Mouse (Mus musculus): Measurements from ENCODE around the gene Slc7a3. TPM values are rescaled to one million over a fixed set of nuclear protein-coding genes. Genes with fewer than 3 reads are reported as not detected.

The Slc7a3 gene
- polyA plus RNA-seq, 1 experiment = 2.1 TPM

DNA sequence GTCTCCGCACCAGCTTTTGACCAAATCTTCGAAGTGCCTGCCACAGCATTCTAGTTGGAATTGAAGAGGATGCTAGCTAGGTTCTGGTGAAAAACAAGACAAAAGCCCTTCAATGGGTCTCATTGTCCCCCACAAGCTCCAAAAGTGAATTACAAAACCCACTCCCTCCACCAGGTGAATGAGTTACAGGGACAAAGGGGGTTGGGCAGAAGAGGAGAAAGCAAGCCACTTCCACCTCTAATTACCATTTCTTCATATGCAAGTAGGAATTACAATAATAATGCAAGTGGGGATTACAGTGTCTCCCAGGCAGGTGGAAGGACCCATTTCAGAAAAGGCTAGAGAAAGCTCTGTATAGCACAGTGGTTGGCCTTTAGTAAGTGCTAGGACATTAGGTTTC lies 1.6 kb downstream of the Slc7a3 start:
- Histone ChIP-seq H3K4me1 (ENCODE audit: control insufficient read depth, insufficient read depth, insufficient read length) (peaks cover 1% of the 10 kb centered on the region; the same call in 1 of the 2 replicates), H3K27me3 (ENCODE audit: control insufficient read depth, insufficient read depth, low read length) (peaks cover 1% of the 10 kb centered on the region; the same call in 1 of the 2 replicates), H3K27ac (ENCODE audit: insufficient read depth, low read length) (no peak overlapping the region), H3K4me3 (ENCODE audit: extremely low read depth, insufficient read depth, insufficient read length) (no peak overlapping the region), H3K36me3 (ENCODE audit: control insufficient read depth, insufficient read depth, low read length) (no peaks in the 10 kb centered on the region)
- WGBS = 79% methylated on average over 2 of the region's 2 CpGs
- DNase-seq (ENCODE audit: low read depth in 1 of 2, low spot score in 2 of 2) = no peak
- TF ChIP-seq CTCF (IDR thresholded peaks at IDR 0.05; ENCODE audit: extremely low read depth, insufficient read depth, insufficient read length, insufficient replicate concordance) = no peak
- TF ChIP-seq POLR2A (IDR thresholded peaks at IDR 0.05; ENCODE audit: low read depth, low read length) = no peak

DNA sequence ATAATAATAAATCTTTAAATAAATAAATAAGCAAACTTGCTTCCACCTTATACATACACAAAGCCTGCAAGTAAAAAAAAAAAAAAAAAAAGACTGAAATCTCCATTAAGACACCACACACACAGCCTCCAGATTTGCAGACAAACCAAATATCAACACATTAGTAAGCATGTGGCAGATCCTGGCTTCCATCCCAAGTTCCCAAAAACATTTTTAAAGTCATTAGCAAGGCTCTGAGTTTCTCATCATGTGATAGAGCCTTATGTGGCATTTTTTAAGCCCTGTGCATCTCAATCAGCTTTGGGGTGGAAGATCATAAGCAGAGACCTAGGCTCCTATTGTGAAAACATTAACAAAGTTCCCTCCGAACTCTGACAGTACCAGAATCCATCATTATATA lies 20.6 kb downstream of the Slc7a3 start:
- TF ChIP-seq CTCF (IDR thresholded peaks at IDR 0.05; ENCODE audit: extremely low read depth, insufficient read depth, insufficient read length, insufficient replicate concordance) (no peak), POLR2A (IDR thresholded peaks at IDR 0.05; ENCODE audit: low read depth, low read length) (no peak)
- Histone ChIP-seq H3K27me3 (ENCODE audit: control insufficient read depth, insufficient read depth, low read length) (no peaks in the 10 kb centered on the region), H3K4me3 (ENCODE audit: extremely low read depth, insufficient read depth, insufficient read length) (no peak overlapping the region), H3K4me1 (ENCODE audit: control insufficient read depth, insufficient read depth, insufficient read length) (no peaks in the 10 kb centered on the region), H3K36me3 (ENCODE audit: control insufficient read depth, insufficient read depth, low read length) (no peaks in the 10 kb centered on the region), H3K27ac (ENCODE audit: insufficient read depth, low read length) (no peak overlapping the region)
- DNase-seq (ENCODE audit: low read depth in 1 of 2, low spot score in 2 of 2) = no peak
- 69% methylated on average over 1 of the region's 1 CpGs for WGBS

DNA sequence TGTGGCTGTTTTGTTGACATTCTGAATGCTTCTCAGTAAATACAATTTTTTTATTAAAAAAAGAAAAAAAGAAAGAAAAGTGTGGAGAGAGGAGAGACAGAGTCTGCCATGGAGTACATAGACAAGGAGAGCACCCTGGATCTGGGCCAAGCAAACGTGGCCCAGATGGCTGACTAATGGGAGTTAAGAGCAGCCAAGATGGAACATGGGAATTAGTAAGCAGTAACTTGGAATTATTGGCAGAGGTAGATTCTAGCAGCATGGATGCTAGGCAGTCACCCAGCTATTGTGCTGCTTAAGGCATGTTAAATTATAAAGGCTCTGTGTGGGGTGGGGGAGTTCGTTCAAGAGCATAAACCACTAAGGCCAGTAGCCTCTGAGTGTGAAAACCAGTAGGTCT lies 22.3 kb downstream of the Slc7a3 start:
- no peak overlapping the region for H3K4me3 ChIP-seq (ENCODE audit: extremely low read depth, insufficient read depth, insufficient read length)
- no peak overlapping the region for H3K27ac ChIP-seq (ENCODE audit: insufficient read depth, low read length)
- WGBS = 78% methylated on average over 2 of the region's 2 CpGs
- no peaks in the 10 kb centered on the region for H3K27me3 ChIP-seq (ENCODE audit: control insufficient read depth, insufficient read depth, low read length)
- no peaks in the 10 kb centered on the region for H3K36me3 ChIP-seq (ENCODE audit: control insufficient read depth, insufficient read depth, low read length)
- DNase-seq (ENCODE audit: low read depth in 1 of 2, low spot score in 2 of 2) = no peak
- TF ChIP-seq POLR2A (IDR thresholded peaks at IDR 0.05; ENCODE audit: low read depth, low read length) = no peak
- TF ChIP-seq CTCF (IDR thresholded peaks at IDR 0.05; ENCODE audit: extremely low read depth, insufficient read depth, insufficient read length, insufficient replicate concordance) = no peak
- no peaks in the 10 kb centered on the region for H3K4me1 ChIP-seq (ENCODE audit: control insufficient read depth, insufficient read depth, insufficient read length)

- no peaks in the 10 kb centered on the region for H3K27me3 ChIP-seq (ENCODE audit: control insufficient read depth, insufficient read depth, low read length)
- 91% methylated on average over 31 of the region's 31 CpGs for WGBS
- H3K4me3 ChIP-seq (ENCODE audit: extremely low read depth, insufficient read depth, insufficient read length) = no peak within 1 kb of the TSS
- H3K4me1 ChIP-seq (ENCODE audit: control insufficient read depth, insufficient read depth, insufficient read length) = no peaks in the 10 kb centered on the region
- no peaks in the 10 kb centered on the region for H3K36me3 ChIP-seq (ENCODE audit: control insufficient read depth, insufficient read depth, low read length)
- H3K27ac ChIP-seq (ENCODE audit: insufficient read depth, low read length) = no peak within 1 kb of the TSS
- TF ChIP-seq CTCF (IDR thresholded peaks at IDR 0.05; ENCODE audit: extremely low read depth, insufficient read depth, insufficient read length, insufficient replicate concordance) = no peak
- TF ChIP-seq POLR2A (IDR thresholded peaks at IDR 0.05; ENCODE audit: low read depth, low read length) = no peak
- no peak for DNase-seq (ENCODE audit: low read depth in 1 of 2, low spot score in 2 of 2)
Measured at GRCm38 (mm10) chrX:101059541-101059940, 26.3 kb downstream of the Slc7a3 start, which contains the start of gene Tex11. TSS of gene Tex11 (minus strand) at chrX:101059667.

Other genes starting within 250 kb of the Slc7a3 start
- not detected in 2 replicates for gene Tex11, start 26.4 kb downstream of the Slc7a3 start, polyA plus RNA-seq (2012; rRNA removed)
- gene Snx12, start 136.5 kb upstream of the Slc7a3 start, polyA plus RNA-seq (2012; rRNA removed) = 7.7 and 11.9 TPM in 2 replicates
- 28.9 and 29.1 TPM in 2 replicates for gene Foxo4, start 168.5 kb upstream of the Slc7a3 start, polyA plus RNA-seq (2012; rRNA removed)
- 0.65 and 0.99 TPM in 2 replicates for gene Gm614, start 178.0 kb upstream of the Slc7a3 start, polyA plus RNA-seq (2012; rRNA removed)
- 171 and 180 TPM in 2 replicates for gene Il2rg, start 182.2 kb upstream of the Slc7a3 start, polyA plus RNA-seq (2012; rRNA removed)
- not detected in 2 replicates for gene Gm20489, start 183.0 kb upstream of the Slc7a3 start, polyA plus RNA-seq (2012; rRNA removed)
- 236 and 243 TPM in 2 replicates for gene Med12, start 188.0 kb upstream of the Slc7a3 start, polyA plus RNA-seq (2012; rRNA removed)
- 0.14 and 0.21 TPM in 2 replicates for gene Nlgn3, start 213.1 kb upstream of the Slc7a3 start, polyA plus RNA-seq (2012; rRNA removed)

Data from spleen, adult 2 months (tissue).